Mouse (Mus musculus) spleen, embryonic (tissue): ENCODE measurements around the gene Mapk8.
"Not testable (repeated sequence)": the region's sequence is repeated elsewhere in the genome, so short reads cannot be mapped to it uniquely, and the experiment has no call there.

Experiments used
- CTCF ChIA-PET: fragments of 350-600 bp; sonication (Branson Sonifier 250); formaldehyde crosslinking; loops from one replicate; lab custom pipeline; 2022; lab: Charles Lee

Mapk8 gene

DNA sequence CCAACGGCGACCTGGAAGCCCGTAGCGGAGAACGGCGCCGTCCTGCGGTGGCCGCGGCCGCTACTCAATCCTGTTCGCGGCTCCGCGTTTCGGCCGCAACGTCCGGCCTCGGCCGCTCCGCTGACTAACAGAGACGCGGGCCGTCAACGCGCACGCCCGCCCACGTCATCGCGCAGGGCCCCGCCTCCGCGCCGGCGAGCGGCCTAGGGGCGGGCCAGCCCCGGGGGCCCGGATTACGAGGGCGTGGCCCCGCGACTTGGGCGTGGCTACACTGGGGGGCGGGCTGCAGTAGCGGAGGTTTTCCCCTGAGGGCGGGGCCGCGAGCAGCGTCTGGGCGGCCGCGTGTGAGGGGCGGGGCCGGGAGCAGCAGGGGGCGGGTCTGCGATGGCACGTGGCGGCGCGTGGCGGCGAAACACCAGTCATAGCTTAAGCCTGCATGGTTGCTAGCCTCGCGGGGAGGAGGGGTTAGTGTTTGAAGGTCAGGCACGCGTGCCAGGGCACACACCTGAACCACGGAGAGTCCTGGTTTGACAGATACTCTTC lies at the start of gene Mapk8:
TSS of gene Mapk8 (minus strand) at position 132 of the 543 bp plus-strand sequence.
- CTCF ChIA-PET, result no interaction called here

DNA sequence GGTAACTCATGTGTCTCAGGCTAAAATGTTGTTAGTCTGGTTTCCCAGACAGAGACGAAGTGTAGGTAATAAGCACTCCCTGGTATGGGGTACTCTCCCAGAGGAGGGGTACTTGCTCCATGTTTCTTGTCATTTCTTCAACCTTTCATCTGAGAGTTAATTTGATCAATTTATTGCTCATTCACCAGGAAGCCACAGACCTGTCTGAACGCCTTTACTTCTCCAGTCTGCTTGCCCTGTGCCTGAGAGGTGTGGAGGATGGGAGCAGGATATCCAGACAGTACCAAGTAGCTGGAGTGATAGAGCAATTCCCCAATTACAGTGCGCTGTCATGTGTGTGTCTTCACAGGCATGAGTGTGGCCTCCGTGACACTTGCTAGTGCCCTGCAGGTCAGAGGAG lies 48.3 kb upstream of the Mapk8 start:
- CTCF ChIA-PET, result no interaction called here

DNA sequence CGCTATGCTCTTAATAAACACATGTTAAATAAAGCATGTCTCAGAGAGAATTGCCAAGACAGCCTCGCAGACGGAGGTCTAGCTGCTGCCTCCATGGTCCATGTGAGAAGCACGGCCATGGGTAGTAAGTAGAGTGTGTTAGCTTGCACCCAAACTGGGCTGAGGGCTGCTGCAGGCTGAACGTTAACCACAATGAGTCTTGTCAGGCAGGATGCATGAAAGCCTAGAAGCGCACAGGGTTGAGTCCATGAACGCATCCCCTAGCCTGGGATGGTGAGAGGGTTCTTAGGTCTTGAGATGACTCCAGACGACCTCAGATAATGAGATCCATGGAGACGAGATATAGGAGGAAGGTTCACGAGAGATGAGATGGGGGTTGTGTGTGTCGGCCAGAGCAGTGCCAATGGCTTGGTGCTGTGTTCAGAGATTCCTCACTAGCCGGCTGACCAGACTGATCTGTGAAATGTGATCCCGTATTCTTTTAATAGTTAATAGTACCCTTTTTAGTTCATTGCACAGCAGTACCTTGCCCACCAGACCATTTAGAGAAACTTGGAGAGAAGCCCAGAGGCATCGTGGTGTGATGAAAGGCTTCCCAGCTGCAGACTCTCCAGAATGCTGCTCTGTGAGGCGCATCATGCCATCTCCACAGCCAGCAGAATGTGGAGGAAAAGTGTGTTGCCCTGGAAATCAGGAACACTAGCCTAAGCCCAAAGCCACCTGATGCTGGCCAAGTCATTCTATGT lies 41.0 kb upstream of the Mapk8 start:
- CTCF ChIA-PET, result no interaction called here

DNA sequence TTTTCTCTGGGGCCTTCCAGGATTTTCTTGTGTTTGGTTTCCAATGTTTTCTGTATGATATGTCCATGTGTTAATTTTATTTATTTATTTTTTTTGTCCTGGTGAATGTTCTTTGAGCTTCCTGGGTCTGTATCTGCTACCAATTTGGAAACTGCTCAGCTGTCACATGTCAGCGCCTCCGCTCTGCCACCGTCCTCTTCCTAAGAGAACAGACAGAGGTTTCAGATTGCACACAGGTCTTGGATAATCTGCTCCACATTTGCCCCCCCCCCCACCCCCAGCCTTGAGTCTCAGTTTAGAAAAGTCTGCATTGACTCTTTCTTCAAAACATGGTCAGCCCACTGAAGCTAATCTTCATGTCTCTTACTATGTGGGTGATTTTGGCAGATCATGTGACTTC lies 35.0 kb upstream of the Mapk8 start:
- CTCF ChIA-PET, result no interaction called here

DNA sequence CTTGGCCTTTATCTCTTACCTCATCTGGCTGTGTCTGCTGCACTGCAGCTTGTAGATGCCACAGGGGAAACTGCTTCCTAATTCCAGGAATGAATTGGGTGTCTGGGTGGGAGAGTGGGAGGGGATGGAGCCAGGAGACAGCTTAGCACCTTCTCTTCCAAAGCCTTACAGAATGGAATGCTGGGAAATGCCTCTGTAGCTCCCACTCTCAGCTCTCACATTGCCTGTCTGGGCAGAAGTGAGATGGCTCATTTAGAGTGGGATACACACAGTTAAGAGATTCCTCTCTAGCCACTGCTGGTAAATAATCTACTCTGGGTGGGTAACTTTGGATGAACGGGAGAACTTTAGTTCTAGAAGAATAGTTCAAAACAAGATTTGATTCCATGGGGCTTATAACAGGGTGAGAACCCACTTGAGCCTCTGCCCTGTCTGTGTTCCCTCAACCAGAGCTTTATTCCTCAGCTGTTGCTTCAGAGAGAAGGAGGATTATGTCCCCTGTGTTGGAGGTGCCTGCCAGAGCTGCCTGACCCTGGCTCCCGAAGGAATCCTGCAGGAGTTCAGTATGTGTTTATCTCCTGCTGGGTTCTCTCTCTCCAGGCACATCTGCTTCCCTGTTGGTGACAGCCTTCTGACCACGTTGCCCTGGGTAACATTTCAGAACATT lies 29.3 kb upstream of the Mapk8 start:
- CTCF ChIA-PET, result no interaction called here

DNA sequence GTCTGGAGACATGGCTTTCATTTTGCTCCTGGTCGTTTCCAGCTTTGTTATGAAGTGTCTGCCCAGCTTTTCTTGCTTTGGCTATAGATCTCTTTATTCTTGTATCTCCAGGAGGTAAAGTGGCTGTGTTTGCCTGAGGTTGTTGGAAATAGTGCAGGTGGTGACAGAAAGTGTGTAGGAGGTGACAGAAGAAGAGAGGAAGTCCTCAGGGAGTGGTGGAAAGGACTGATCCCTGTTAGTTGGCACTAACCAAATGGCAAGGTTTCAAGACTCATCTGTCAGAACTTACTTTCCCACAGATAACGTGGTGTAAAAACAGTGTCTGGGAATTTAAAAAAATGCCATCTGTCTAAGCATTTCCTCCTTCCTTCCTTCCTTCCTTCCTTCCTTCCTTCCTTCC lies 27.5 kb upstream of the Mapk8 start:
- CTCF ChIA-PET, result no interaction called here

DNA sequence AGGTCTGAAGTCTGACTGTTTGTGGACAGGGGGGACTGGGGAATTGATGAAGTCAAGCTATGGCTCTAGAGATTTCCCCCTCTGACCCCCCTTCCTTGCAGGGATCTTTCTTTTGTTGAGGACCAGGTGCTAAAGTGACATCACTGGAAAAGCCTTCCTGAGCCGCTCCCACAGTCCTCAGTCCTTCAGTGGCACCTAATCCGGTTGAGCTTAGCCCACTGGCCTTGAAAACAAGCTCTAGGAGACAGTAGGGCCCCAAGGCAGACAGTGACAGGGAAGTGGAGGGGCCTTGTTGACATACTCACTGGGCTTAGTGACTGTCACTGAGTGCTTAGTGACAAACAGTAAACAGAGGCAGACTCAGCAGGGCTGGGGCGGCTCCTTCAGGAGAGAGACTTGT lies 24.4 kb upstream of the Mapk8 start, which contains the start of gene Frmpd2:
TSS of gene Frmpd2 (plus strand) at position 366 of the 400 bp plus-strand sequence.
- CTCF ChIA-PET, result no interaction called here

DNA sequence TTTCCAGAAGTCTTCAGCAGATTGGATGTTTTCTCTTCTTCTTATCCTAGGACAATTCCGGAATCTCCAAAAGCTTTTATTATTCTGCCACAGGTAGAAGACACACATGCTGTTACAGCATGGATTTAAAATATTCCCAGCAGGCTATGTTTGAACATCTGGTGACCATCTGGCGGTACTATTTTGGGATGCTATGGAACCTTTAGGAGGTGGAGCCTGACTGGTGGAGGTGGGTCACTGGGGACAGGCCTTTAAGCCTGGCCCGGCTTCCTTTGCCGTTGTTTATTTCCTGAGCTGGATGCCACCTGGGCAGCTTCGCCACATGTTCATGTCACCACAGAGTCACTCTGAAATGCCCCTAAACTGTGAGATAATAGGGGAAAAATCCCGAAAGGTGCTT lies 20.8 kb upstream of the Mapk8 start:
- CTCF ChIA-PET, result no interaction called here

DNA sequence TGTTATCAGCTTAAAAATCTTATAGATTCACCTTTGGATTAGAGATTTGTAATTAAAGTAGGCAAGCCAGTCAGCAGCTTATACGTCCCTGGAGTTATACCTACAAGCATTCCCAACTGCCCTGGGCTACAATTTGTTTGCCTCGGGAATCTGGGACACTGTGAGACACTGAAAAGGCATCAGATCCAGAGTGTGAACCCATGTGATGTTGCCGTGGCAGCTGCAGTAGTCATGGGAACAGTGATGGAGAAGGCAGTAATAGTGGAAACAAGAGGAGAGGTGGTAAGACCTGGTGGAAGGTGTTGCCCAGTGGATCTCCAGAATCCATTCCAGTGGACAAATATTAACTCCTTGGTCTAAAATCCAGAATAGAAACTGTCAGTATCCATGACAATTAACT lies 16.7 kb upstream of the Mapk8 start:
- CTCF ChIA-PET, result no interaction called here

DNA sequence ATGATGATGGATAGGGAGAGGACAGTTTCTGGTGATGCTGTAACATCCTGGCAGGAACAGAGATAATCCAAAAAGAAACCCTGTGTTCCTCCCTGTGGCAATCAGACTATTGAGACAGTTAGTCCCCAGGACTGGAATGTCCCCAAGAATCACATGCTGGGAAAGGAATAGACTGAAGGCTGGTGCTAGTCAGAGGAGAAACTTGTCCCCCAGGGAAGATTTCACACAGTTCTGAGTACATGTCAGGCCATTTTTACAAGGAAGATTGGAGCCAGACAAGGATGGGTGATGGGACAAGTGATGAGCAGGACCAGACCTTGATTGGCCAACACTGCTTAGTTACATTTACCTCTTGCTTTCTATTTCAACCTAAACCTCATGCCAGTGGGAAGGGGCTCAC lies 3.4 kb upstream of the Mapk8 start:
- CTCF ChIA-PET, result no interaction called here

DNA sequence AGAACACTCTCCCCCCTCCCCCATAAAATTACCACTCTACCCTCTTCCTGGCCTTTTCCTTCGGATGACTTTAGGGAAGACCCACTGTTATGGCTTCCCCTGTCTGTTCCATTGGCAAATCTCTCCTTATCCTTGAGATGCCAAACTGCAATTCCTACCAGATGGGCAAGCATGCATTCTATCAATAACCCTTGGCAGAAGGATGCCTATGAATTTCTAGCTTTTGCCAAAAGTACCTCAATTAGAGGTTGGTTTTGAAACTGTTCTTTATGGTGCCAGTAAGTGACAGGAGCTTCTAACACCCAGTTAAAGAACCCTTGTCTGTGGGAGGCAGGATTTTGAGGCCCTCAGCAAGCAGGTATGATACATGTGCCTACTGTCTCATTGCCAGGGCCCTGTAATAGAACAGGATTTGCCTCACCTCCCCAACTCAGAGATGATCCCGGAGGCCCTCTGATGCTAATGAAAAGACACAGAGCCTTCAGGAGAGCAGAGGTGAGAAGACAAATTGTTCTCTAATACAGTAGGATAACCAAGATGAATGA lies 2.4 kb upstream of the Mapk8 start:
- CTCF ChIA-PET, result no interaction called here

DNA sequence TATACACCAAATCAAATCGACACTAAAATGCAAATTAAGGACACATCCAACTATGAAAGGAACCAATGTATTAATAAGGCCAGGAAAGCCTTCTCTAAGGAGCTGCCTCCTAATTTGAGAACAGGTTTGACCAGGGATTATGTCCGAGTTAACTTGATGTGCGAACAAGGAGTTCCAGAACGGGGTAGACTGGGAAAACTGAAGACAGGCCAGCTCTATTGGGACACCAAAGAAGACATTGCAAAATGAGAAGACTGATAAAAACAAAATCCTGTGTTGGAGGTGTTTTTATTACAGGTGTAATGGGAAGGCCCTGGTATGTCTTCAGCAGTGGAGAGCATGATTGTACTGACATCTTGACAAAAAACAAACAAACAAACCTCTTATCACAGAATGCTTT lies 1.3 kb upstream of the Mapk8 start:
- CTCF ChIA-PET, result no interaction called here

DNA sequence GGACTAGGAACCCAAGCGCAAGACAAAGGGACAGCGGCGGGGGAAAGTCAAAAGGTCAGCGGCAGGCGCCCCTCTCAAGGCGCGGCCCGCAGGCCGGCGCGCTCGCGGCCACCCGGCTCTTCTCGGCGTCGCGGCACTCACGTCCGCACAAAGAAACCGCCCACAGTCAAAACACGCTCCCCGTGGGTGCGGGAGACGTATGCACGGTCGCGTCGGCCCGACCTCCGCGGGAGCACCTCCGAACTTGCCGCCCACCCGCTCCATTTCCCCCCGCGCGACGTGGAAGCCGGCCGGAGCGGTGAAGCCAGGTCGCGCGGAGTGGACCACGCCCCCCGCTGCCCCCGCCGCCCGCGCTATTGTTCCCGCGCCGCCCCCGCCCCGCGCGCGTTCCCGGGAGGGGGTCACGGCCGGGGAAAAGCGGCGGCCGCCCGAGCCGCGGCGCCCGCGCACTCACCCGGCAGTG lies 366 bp downstream of the Mapk8 start:
- CTCF ChIA-PET, result no interaction called here

DNA sequence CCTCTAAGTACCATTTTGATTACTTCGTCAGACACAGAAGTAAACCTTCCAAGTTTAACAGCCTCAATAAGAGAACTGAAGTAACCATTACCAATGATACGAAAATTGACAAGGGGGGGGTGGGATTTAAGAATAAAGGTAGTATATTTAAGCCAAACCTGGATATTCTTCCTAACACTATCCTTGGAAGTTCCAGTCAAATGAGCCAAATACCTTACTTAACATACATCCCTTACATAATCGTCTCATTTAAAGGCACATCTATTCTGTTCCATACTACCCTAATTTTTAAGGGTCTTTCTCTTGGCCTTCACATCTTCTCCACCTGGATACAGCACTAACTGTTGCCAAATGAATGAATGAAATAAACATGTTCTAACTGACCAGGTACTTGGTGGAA lies 996 bp downstream of the Mapk8 start:
- CTCF ChIA-PET, result no interaction called here

DNA sequence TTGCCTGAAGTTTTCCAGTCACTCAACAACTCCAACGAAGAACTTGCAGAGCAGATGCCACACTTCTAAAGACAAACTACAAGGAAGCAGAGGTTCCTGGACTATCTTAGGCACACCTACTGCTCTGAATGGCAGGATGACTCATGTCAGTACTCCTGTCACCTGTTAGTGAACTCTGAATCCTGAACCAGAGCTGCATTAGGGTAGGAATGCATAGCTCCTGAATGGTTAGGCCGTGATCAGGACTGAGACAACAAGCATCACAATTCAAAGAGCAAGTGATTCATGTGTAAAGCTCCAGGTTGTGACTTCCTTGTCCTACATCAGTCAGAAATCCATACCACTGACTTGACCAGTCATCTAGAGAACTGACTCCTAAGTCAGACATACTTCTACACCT lies 3.2 kb downstream of the Mapk8 start:
- CTCF ChIA-PET, result no interaction called here

DNA sequence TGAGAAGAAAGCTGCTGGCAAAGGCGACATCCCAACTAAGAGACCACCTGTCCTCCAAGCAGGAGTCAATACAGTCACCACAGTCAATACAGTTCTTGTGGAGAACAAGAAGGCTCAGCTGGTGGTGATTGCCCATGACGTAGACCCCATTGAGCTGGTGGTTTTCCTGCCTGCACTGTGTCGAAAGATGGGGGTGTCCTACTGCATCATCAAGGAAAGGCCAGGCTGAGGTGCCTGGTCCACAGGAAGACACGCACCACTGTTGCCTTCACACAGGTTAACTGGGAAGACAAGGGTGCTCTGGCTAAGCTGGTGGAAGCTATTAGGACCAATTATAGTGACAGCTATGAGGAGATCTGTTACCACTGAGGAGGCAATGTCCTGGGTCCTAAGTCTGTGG lies 14.5 kb downstream of the Mapk8 start:
- CTCF ChIA-PET, result not testable (repeated sequence)

DNA sequence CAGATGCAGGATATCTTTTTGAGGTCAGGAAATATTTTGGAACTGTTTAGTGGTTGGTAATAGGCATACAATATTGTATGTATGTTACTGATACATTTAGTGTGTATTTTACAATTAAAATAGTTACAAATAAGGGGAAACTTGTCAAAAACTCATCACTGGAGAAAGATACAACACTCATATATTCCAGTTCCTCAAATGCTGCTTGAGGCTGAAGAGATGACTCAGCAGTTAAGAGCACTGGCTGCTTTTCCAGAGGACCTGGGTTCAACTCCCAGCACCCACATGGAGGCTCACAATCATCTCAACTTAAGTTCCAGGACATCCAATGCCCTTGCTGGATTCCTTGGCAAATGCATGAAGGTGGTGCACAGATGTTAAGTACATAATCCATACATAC lies 22.8 kb downstream of the Mapk8 start:
- CTCF ChIA-PET, result no interaction called here

DNA sequence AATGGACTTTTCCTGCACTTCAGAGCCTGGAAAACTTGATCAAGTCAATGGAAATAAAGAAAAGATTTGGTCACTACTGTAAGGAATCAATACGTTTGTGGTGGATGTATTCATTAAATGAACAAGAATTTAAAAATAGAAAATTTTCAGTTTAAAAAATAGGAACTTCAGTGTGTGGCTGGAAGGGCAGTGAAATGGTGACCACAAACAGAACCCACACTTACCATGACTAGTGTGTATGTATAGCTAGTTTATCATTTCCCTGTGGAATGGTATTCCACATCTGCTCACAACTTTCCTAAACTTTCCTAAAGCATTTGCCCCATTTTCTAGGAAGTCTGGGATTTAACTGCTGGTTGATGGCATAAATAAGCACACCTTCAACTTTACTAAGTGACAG lies 24.0 kb downstream of the Mapk8 start:
- CTCF ChIA-PET, result no interaction called here

DNA sequence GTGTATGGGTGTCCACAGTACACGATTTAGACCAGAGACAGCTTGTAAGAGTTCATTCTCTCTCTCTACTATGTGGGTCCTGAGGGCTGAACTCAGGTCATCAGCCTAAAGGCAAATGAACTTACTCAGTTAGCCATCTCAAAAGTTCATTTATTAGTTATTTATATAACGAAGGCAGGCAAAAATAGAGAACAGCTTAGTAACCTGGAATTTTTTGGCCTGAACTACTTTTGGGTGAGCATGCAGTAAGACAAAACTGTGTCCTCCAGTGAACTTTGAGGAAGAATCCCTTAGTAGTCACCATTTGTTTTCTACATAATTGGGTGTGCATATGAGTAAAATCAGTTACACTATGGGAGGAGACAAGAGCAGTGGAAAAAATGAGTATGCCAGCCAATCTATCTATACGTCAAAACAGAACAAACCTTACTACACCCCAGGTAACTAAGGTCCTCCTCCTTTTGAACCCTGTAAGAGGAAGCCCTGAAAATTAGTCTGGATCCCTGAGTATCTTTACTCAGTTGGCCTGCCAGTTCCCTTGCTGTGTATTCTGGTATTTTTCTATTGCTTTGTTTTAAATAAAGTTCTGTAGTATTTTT lies 28.5 kb downstream of the Mapk8 start:
- CTCF ChIA-PET, result interaction anchor here (0.6 kb wide), 1 partner anchor 12 kb away, joined by 7 read pairs; no protein-coding TSS in a partner anchor

DNA sequence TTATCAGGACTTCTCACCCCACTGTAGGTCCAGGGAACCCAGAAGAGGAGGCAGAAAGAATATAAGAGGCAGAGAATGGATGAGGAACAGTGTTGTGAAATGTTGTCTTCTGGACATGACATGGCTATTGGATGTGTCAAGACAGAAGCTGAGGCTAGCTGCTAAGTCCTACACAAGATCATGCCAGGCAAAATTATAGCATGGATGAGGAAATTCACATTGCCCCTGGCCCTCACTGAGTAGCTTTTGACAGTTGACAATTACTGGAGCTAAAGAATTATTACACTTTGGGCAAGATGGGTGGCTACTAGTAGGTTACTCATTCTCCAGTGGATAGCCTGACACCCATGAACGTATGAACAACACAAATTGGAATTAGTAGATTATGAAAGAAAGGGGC lies 31.2 kb downstream of the Mapk8 start:
- CTCF ChIA-PET, result no interaction called here

DNA sequence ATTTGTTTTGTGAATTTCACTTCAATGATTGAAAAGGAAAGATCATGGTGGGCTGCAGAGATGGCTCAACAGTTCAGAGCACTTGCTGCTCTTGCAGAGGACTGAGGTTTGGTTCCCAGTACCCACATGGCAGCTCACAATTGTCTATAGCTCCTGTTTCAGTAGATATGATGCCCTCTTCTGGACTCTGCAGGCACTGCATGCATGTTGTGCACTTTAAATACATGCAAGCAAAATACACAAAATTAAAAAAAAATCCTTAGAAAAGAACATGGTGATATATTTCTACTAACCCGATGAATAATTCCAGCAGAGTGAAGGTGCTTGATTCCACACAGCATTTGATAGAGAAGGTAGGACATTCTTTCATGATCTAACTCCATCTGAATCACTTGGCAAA lies 44.6 kb downstream of the Mapk8 start:
- CTCF ChIA-PET, result no interaction called here

DNA sequence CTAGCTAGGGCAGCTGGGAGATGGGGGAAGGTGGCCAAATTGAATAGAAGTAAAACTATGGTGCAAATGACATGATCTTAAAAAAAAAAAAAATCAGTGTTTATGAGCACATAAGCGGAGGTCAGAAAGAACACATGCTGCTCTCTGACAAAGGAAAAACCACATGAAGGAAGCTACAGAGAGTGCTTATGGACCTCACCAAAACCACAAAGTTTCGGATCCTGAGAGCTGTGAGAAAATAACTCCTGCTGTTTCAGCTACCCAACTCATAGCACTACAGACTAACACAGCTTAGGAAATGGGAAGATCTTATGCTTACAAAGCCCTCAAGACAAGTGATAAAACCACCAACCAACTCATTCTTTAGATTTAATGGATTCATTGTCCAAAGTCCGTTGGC lies 46.9 kb downstream of the Mapk8 start:
- CTCF ChIA-PET, result no interaction called here
